Mouse (Mus musculus): Measurements from ENCODE around the gene Defa34.
"Not testable (repeated sequence)": the region's sequence is repeated elsewhere in the genome, so short reads cannot be mapped to it uniquely, and the experiment has no call there.

The Defa34 gene

DNA sequence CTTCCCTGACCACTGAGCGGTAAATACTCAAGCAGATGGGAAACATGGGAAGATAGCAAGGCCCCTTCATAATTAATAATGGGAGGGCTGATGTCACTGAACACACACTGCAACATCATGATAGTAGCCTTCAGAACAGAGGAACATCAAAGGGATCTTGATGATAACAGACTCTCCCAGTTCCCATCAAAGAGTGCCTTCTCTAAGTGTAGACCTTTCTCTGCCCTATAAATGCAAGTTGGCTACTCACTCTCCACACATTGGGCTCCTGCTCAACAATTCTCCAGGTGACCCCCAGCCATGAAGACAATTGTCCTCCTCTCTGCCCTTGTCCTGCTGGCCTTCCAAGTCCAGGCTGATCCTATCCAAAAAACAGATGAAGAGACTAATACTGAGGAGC, at the start of gene Defa34:
TSS of gene Defa34 (plus strand) at position 301 of the 400 bp plus-strand sequence.
- DNase-seq (ENCODE audit: low spot score in 2 of 2): not testable (repeated sequence)

DNA sequence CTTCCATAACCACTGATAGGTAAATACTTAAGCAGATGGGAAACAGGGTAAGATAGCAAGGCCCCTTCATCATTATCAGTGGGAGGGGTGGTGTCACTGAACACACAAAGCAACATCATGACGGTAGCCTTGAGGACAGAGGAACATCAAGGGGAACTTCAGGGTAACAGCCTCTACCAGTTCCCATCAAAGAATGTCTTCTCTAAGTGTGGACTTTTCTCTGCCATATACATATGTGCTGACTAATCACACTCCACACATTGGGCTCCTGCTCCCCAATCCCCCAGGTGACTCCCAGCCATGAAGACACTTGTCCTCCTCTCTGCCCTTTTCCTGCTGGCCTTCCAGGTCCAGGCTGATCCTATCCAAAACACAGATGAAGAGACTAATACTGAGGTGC, 47.7 kb upstream of the Defa34 start, which contains the start of gene Defa26:
TSS of gene Defa26 (plus strand) at position 301 of the 400 bp plus-strand sequence.
- DNase-seq (ENCODE audit: low spot score in 2 of 2): not testable (repeated sequence)

DNA sequence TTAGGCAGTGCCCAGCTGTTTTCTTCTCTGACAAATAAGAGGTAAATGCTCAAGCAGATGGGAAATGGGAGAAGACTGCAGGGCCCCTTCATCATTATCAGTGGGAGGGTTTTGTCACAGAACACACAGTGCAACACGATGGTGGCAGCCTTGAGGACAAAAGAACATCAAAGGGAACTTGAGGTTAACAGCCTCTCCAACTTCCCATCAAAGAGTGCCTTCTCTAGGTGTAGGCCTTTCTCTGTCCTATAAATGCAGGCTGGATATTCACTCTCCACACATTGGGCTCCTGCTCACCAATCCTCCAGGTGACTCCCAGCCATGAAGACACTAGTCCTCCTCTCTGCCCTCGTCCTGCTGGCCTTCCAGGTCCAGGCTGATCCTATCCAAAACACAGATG, 10.1 kb upstream of the Defa34 start, which contains the start of gene Defa17:
TSS of gene Defa17 (plus strand) at position 301 of the 400 bp plus-strand sequence.
- not testable (repeated sequence) for DNase-seq (ENCODE audit: low spot score in 2 of 2)

DNA sequence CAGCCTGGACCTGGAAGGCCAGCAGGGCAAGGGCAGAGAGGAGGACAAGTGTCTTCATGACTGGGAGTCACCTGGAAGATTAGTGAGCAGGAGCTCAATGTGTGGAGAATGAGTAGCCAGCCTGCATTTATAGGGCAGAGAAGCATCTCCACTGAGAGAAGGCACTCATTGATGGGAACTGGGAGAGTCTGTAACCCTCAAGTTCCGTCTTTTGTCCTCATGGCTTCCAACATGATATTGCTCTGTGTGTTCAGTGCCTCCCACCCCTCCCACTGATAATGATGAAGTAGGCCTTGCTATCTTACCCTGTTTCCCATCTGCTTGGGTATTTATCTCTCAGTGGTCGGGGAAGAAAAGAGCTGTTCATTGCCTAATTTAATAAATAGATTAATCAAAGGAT, 37.9 kb downstream of the Defa34 start, which contains the start of gene AY761184:
TSS of gene AY761184 (minus strand) at position 101 of the 400 bp plus-strand sequence.
- not testable (repeated sequence) for DNase-seq (ENCODE audit: low spot score in 2 of 2)

All from frontal cortex, postnatal 14 days (tissue).